Mouse (Mus musculus) heart, postnatal 0 days (tissue): ENCODE data around the gene C1qtnf9. TPM values are rescaled to one million over a fixed set of nuclear protein-coding genes. Genes with fewer than 3 reads are reported as not detected.

Source experiments
- ATAC-seq: fragments of 200-750 bp; cut with Nextera tagmentation; 2 replicates; pipeline ENCODE4 v1.8.0; 2017; ENCODE audit warnings: low read depth, moderate number of reproducible peaks, moderate library complexity; ENCODE audit not compliant: insufficient read depth
- DNase-seq: peaks from one replicate; pipeline ENCODE4 v3.0.0-alpha.2; 2016; ENCODE audit warnings: low spot score
- H3K27ac ChIP-seq: fragments of 300-500 bp; sonication (generic); 2 replicates; pipeline ENCODE4 v1.5.1; 2014; ENCODE audit warnings: low read depth, mild to moderate bottlenecking
- H3K27me3 ChIP-seq: fragments of 300-500 bp; sonication (generic); 2 replicates; pipeline ENCODE4 v1.6.1; 2014; ENCODE audit warnings: low read length, mixed read lengths; ENCODE audit not compliant: control insufficient read depth, insufficient read depth
- H3K36me3 ChIP-seq: fragments of 300-500 bp; sonication (generic); replicated peaks from 2 replicates; pipeline ENCODE4 v1.6.1; 2014; ENCODE audit warnings: low read length, mixed read lengths; ENCODE audit not compliant: control insufficient read depth, insufficient read depth
- H3K4me1 ChIP-seq: fragments of 300-500 bp; sonication (generic); 2 replicates; pipeline ENCODE4 v1.6.1; 2014; ENCODE audit warnings: antibody characterized with exemption; ENCODE audit not compliant: control insufficient read depth, insufficient read depth
- H3K4me2 ChIP-seq: fragments of 300-500 bp; sonication (generic); 2 replicates; pipeline ENCODE4 v1.6.1; 2014; ENCODE audit warnings: low read depth, mild to moderate bottlenecking, low read length, moderate library complexity
- H3K4me3 ChIP-seq: fragments of 300-500 bp; sonication (generic); 2 replicates; pipeline ENCODE4 v1.5.1; 2014; ENCODE audit warnings: low read depth, low read length
- H3K9ac ChIP-seq: fragments of 300-500 bp; sonication (generic); replicated peaks from 2 replicates; pipeline ENCODE4 v1.6.1; 2014; ENCODE audit warnings: low read depth, low read length, mixed read lengths
- H3K9me3 ChIP-seq: fragments of 300-500 bp; sonication (generic); replicated peaks from 2 replicates; pipeline ENCODE4 v1.6.1; 2016; ENCODE audit warnings: low read length; ENCODE audit not compliant: control insufficient read depth
- CTCF ChIP-seq: IDR thresholded peaks from 2 replicates; pipeline ENCODE4 v1.5.1; 2016; ENCODE audit warnings: antibody characterized with exemption, control low read depth, low read depth
- EP300 ChIP-seq: IDR thresholded peaks from 2 replicates; pipeline ENCODE4 v1.6.1; 2016; ENCODE audit warnings: antibody characterized with exemption, low read depth
- WGBS: fragments of 180-500 bp; shearing (Covaris S2); extraction: QIAGEN DNeasy Blood & Tissue Kit; methylation state at CpG from one replicate; pipeline ENCODE4 v1.1.7; 2014; 5-methylcytosine and 5-hydroxymethylcytosine counted together
- polyA plus RNA-seq: library from polyadenylated mRNA; unstranded; fragments of >200 nt; fragmentation: Nextera tagmentation; extraction: Ambion mirVana; gene quantifications from 2 replicates; pipeline ENCODE4 v1.2.1, GENCODE M21; 2015
- total RNA-seq: library from RNA; depleted of rRNA; stranded (reverse); fragments of >200 nt; gene quantifications from 2 replicates; pipeline ENCODE4 v1.2.3, GENCODE M21; 2014; ENCODE audit warnings: low replicate concordance

The C1qtnf9 gene
- total and polyA plus RNA-seq, 2 experiments from 2014 or later: 2.8 to 4.6 TPM

DNA sequence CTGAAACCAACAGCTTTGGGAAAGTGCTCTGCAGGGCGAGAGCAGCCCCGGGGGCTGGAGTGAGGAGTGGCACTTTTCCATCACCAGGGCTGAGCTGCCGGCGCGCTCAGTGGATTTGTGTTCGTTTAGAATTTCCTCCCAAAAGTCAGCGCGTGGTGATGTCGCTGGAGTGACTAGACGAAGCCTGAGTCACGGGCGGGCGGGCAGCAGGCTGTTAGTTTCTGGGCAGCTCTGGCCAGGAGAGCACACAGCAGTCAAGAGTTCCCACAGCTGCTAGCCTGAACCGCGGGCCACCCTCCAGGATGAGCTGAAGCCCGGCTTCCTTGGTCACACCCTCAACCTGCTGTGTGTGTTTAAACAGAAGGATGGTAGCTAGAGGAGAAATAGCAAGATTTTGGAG, 35.1 kb upstream of the C1qtnf9 start:
- Histone ChIP-seq H3K4me3 (peak overlapping the region; percentile 49), H3K27me3 (no peaks in the 10 kb centered on the region), H3K4me2 (peak overlapping the region; percentile 74), H3K4me1 (peaks cover 40% of the 10 kb centered on the region), H3K36me3 (0 out of 2 replicates have a peak, but pooled peaks cover 3% of the 10 kb centered on the region), H3K9me3 (no peaks in the 10 kb centered on the region), H3K9ac (peak overlapping the region; percentile 70), H3K27ac (peak overlapping the region; percentile 94)
- TF ChIP-seq CTCF (no peak), EP300 (no peak)
- ATAC-seq (peak; percentile 54), DNase-seq (peak; percentile 74)
- WGBS: 1% methylated on average over 16 of the region's 16 CpGs

DNA sequence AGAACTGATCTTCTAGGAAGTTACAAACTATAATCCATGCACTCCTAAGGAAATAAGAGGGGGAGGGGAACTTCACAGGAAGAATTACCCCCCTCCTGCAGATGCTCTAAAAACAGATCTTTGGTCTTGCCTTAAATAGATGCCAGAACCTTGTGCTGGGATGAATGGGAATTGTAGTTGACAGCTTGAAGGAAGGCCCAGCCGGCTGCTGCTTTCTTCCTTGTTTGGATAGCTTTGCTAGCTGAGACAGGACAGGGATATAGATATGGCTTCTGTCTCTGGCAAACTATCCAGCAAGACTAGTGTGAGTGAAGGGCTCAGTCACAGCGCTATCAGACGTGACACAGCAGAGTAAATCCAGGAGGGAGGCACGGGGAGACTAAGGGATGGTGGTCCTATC, 34.2 kb upstream of the C1qtnf9 start:
- H3K4me1 ChIP-seq: peaks cover 49% of the 10 kb centered on the region

DNA sequence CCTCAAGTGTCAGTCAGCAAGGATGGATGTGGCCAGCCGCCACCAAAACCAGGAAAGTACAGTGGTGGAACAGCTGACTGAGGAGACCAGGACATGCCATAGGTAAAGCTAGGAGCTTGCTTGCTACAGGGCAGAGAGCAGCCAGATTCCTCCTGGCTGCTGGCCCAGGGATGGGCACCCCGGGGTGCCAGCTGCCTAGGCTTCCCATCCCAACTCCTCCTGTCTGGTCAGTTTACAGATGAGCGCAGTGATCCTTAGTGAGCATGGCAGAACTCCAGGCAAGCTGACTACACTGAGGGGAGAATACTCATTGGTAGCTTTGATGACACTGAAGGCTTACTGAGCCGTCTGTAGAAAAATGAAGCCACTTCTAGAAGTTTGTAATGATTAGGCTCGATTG, 32.7 kb upstream of the C1qtnf9 start:
- WGBS: 36% methylated on average over 5 of the region's 5 CpGs
- ATAC-seq (no peak), DNase-seq (no peak)
- H3K36me3 ChIP-seq: no peaks in the 10 kb centered on the region
- H3K9me3 ChIP-seq: no peaks in the 10 kb centered on the region
- TF ChIP-seq EP300: no peak
- TF ChIP-seq CTCF: no peak
- peaks cover 55% of the 10 kb centered on the region for H3K4me1 ChIP-seq
- peak overlapping the region; percentile 94 for H3K27ac ChIP-seq
- H3K4me2 ChIP-seq: peak overlapping the region; percentile 74
- H3K9ac ChIP-seq: no peak overlapping the region
- H3K27me3 ChIP-seq: no peaks in the 10 kb centered on the region
- no peak overlapping the region for H3K4me3 ChIP-seq

More for the DNA sequence above, 34.2 kb upstream of the C1qtnf9 start:
- Histone ChIP-seq H3K27me3 (no peaks in the 10 kb centered on the region), H3K27ac (peak overlapping the region; percentile 94), H3K36me3 (0 out of 2 replicates have a peak, but pooled peaks cover 3% of the 10 kb centered on the region), H3K9ac (peak overlapping the region; percentile 70), H3K4me3 (peak overlapping the region; percentile 49), H3K4me2 (peak overlapping the region; percentile 74), H3K9me3 (no peaks in the 10 kb centered on the region)
- TF ChIP-seq CTCF (no peak), EP300 (no peak)
- WGBS: 6% methylated on average over 4 of the region's 4 CpGs
- ATAC-seq (peak; percentile 25; the same call in 1 of the 2 replicates), DNase-seq (peak; percentile 64)

GRCm38 (mm10) chr14:60735848-60736547, 31.9 kb upstream of the C1qtnf9 start:
- ATAC-seq (no peak), DNase-seq (no peak)
- Histone ChIP-seq H3K27me3 (no peaks in the 10 kb centered on the region), H3K27ac (peak overlapping the region; percentile 94), H3K4me3 (peak overlapping the region; percentile 9; the same call in 1 of the 2 replicates), H3K4me1 (peaks cover 63% of the 10 kb centered on the region), H3K4me2 (peak overlapping the region; percentile 74), H3K36me3 (no peaks in the 10 kb centered on the region), H3K9me3 (no peaks in the 10 kb centered on the region), H3K9ac (peak overlapping the region; percentile 51; the same call in 1 of the 2 replicates)
- TF ChIP-seq EP300 (no peak), CTCF (no peak)
- WGBS: 28% methylated on average over 13 of the region's 13 CpGs

DNA sequence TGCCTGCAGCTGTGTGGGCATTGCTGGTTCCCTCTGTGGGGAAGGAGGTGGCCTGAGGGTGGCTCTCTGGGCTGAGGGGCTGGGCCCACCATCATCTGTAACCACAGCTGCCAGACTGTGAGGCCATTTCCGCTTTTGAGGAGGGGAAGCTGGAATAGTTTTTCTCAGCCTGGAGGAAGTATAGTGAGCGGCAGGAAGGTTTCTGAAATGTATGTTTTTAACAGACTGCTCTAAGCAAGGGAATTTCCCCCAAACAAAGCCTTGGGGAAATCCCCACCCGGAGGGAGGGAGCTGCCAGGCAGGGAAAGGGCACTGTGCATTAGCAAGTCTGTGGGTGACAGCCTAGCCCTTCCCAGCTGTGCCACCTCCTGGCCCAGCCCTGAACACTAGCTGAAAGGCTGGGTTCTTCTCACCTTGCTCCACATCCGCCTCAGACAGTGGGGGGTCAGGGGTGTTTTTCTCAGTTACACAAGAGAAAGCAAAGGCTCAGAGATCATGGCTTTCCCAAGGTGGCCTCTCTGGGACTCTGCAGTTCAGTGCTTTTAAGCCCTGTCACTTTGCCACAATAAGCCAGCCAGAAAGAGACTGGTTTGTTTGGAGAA, 31.2 kb upstream of the C1qtnf9 start:
- no peaks in the 10 kb centered on the region for H3K36me3 ChIP-seq
- H3K9ac ChIP-seq: peak overlapping the region; percentile 51
- peak overlapping the region; percentile 94 for H3K27ac ChIP-seq
- ATAC-seq (peak; percentile 18), DNase-seq (peak; percentile 72)
- peak overlapping the region; percentile 74 for H3K4me2 ChIP-seq
- WGBS: 9% methylated on average over 4 of the region's 4 CpGs
- peaks cover 69% of the 10 kb centered on the region for H3K4me1 ChIP-seq
- TF ChIP-seq CTCF (no peak; the same call in 1 of the 2 replicates), EP300 (no peak)
- no peaks in the 10 kb centered on the region for H3K27me3 ChIP-seq
- H3K9me3 ChIP-seq: no peaks in the 10 kb centered on the region
- peak overlapping the region; percentile 9; the same call in 1 of the 2 replicates for H3K4me3 ChIP-seq
